Mouse (Mus musculus) megakaryocyte progenitor cell, adult 5-6 weeks (primary cell): ENCODE measurements around the gene Aatf. TPM values are rescaled to one million over a fixed set of nuclear protein-coding genes. Genes with fewer than 3 reads are reported as not detected.
"Not testable (repeated sequence)": the region's sequence is repeated elsewhere in the genome, so short reads cannot be mapped to it uniquely, and the experiment has no call there.

ENCODE experiments used
- ATAC-seq: replicated peaks from 2 replicates; pipeline ENCODE4 v1.8.0; 2016; ENCODE audit warnings: mild to moderate bottlenecking, moderate TSS enrichment, inconsistent platforms; ENCODE audit not compliant: poor library complexity
- total RNA-seq, 2 experiments: library from RNA; stranded (forward) in 1 of 2; stranded (reverse) in 1 of 2; fragments of 157-497, 149-512 nt in 1 of 2; fragments of 200-1000 nt in 1 of 2; gene quantifications; 2 replicates each; pipeline versions ENCODE4 v1.2.3 to v1.2.4; 2015 to 2017

The Aatf gene
- total RNA-seq, 2 experiments from 2014 or later, result 60.5 to 98.8 TPM

- ATAC-seq, result no peak
Observed at GRCm38 (mm10) chr11:84442554-84443331, 70.6 kb downstream of the Aatf start.

GRCm38 (mm10) chr11:84440402-84440801 lies 72.9 kb downstream of the Aatf start:
- no peak for ATAC-seq

GRCm38 (mm10) chr11:84434879-84435278 lies 78.4 kb downstream of the Aatf start:
- no peak for ATAC-seq

- ATAC-seq, result no peak
Observed at GRCm38 (mm10) chr11:84430336-84430735, 83.0 kb downstream of the Aatf start.

DNA sequence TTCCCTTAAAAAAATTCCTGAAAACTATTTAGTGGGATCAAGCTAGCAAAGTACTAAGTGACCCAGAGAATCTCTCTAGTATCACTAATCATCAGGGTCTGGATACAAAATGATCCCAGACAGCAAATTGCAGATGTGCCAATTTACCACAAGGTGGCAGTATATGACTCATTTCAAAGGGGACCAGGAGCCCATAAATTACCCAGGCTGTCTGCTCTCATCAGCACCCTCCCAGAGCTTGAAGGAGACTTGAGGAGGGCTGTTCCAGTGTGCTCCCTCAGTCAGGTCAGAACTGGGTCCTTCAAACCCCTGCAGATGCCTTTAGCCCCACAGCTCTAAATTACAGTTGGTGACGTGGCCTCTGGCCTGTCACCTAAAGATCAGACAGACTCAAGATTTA lies 83.7 kb downstream of the Aatf start:
- peak; percentile 69 for ATAC-seq

DNA sequence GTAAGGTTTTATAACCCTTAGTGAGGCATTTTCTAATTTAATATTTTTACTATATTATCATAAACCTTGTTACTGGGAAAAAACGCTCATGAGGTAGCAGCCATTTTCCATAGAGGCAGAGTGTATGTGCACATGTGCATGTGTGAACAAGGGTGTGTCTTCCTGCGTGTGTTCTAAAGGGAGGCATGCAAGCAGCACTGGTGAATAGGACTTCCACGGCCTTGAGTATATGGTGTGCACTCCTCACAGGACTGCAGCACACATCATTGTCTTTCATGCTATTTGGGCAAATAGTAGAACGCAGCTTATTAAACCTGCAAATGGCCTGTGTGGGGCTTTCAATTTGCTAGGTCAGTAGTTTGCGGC lies 86.7 kb downstream of the Aatf start:
- no peak for ATAC-seq

DNA sequence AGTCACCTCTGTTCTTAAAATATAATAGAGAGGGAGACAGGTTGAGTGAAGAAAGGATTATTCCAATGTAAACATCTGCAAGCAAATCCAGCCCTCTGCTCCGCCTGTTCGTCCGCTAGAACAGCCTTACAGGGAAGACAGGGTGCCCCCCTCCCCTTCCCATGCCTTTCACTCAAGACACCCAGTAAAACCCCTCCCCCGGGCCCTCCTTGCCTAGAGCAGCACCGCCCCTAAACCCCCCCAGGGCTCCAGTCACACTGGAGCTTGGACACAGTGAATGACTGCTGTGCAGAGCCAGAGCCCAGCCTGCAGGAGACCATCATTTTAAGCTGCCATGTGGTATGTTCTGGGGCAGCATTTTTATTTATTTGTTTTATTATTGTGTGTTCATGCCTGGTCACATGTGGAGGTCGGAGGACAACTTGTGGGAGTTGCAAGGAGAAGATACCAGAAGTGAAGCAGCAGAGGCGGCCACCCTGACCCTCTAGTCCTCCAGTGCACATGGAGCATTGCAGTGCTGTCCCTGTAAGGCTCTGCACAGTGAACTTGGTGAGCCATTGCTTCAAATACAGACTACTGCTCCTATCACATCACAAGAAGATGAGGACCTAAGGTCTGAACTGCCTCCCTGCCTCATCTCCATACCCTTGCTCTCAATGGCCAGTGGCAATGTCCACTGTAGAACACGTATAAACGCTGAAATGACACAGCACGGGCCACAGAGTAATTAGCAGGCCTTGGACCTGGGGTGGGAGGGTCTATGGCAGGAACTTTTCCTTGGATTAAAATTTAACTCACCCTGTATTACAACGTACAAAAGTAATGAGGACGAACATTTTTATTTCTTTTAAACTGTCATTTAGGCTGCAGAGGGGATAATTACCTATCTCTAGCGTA lies 87.3 kb downstream of the Aatf start:
- ATAC-seq, result no peak

GRCm38 (mm10) chr11:84420779-84421178 lies 92.5 kb downstream of the Aatf start:
- no peak for ATAC-seq

DNA sequence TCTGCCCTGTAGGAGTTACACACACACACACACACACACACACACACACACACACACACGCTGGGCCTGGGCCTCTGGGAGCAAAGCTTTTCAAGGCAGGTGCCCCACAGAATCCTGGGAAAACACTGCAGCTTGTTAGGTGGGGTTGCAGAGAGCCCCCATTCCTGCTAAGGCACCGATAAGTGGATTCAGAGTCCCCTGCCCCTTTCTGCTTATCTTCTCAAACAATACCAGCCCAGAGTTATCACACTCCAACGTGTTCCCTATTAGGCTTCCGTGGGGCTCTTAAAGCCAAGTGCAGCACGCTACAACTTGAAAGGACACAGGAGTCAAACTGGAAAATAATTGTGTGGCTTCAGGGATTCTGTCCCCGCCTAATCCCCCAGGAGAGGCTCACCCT lies 100.2 kb downstream of the Aatf start:
- peak; percentile 46 for ATAC-seq

DNA sequence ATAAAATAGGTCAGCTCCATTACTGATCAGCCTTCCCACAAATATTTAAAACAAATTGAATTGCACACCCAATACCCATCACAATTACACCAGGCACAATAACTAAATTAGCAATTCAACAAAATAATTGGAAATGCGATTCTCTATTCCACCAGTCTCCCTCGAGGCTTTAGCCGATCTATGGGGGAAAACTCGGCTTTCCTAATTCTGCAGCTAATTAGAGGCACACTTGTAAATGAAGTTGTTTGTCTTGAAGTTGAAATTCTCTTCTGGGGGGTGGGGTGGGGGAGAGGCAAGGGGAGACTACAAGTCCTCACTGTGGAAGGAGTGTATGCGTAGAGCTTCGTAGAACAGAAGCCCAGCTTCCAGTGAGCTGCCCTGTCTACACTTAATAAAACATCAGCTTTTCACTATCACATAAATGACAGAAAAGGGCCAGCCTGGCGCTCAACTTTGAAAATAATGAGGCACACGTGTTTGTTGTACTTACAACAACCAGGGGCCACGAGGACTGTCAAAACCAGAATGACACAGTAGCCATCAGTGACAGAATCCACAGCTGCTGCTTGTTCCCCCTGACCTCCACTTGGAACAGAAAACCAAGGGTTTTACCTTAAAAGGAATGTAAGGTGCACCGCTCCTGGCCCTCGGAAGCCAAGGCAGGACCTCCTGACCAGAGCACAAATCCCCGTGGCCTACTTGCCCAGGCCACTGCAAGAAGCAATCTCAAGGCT lies 101.0 kb downstream of the Aatf start:
- no peak for ATAC-seq

- ATAC-seq, result no peak
Observed at GRCm38 (mm10) chr11:84411642-84412018, 101.7 kb downstream of the Aatf start.

- ATAC-seq, result no peak
Observed at GRCm38 (mm10) chr11:84410879-84411641, 102.3 kb downstream of the Aatf start.

DNA sequence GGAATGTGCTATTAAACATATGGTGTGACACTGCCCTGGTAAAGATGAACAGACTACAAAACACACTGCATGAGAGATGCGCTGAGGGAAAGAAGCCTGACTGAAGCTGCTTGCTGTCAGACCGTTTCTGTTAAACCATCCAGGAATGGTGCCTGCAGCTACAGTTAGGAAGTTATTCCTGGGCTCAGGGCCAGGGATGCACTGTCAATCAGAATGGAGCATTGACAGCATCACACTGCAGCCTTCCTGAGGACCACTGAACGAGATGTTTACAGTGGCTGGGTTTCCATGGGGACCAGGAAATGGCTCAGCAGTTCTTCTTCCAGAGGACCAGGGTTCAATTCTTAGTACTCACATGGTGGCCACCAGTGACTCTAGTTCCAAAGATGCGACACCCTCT lies 102.9 kb downstream of the Aatf start:
- ATAC-seq, result no peak

DNA sequence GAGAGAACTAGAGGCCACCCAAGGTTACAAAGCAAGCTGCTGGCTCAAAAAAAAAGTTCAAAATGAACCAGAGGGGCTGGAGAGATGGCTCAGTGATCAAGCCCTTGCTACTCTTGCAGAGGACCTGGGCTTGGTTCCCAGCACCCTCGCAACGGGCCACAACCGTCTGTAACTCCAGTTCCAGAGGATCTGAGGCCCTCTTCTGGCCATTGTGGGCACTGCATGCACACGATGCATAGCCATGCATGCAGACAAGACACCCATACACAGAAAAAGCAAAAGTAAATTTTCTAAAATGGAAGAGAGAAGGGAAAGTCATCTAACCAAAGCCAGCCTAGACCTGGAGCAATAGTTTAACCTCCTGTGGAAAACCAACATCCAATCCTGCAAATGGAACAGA lies 106.6 kb downstream of the Aatf start:
- ATAC-seq, result no peak

GRCm38 (mm10) chr11:84395010-84395409 lies 118.3 kb downstream of the Aatf start:
- ATAC-seq, result no peak

DNA sequence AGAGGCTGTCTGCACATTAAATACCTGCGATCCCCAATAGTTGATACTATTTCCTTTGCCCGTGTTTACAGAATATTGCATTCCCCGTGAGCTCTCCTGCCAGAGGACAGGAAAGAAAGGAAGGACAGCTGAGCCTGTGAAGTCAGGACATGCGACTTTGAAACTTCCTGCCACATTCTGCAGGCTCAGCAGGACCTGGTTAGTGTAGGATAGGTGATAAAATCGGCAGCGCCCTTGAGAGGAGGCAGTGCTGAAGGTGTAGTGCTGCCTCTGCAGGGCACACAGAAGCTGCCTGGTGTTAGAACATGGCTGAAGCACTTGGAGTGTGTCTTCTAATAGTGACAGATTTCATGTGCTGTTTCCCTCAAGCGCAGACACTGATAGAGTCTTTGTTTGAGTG lies 119.8 kb downstream of the Aatf start:
- ATAC-seq, result no peak

DNA sequence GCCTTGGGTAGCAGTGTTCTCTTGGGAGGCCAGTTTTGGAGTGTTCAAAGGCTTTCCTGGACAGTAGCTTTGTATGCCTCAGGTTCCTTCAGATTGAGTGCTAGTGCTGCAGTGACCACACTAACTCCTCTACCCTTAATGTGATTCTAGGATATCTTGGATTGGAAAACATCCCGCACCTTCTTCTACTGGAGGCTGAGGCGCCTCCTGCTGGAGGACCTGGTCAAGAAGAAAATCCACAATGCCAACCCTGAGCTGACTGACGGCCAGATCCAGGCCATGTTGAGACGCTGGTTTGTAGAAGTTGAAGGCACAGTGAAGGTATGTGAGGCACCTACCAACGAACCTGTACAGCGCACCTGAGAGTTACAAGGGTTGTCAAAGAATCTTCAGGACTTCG lies 121.3 kb downstream of the Aatf start:
- ATAC-seq, result not testable (repeated sequence)

DNA sequence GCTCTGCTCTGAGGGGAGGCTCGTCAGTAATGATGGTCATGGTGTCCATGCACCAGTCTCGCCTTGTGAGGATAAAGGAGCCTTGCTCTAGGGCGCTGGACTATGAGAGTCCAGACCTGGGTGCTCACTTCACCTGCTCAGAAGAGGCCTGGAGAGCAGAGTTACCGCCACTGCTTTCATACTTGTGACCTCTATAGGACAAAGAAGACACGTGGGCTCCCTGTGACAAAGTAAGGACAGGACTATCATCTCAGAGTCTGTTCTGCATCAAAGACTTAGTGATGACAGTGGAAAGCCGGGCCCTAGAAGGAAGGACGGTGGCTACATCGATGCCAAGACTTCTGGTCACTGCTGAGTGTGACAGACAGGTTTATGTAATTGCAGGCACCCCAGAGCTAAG lies 122.2 kb downstream of the Aatf start:
- no peak for ATAC-seq

- no peak for ATAC-seq
Observed at GRCm38 (mm10) chr11:84389332-84389731, 124.0 kb downstream of the Aatf start.

DNA sequence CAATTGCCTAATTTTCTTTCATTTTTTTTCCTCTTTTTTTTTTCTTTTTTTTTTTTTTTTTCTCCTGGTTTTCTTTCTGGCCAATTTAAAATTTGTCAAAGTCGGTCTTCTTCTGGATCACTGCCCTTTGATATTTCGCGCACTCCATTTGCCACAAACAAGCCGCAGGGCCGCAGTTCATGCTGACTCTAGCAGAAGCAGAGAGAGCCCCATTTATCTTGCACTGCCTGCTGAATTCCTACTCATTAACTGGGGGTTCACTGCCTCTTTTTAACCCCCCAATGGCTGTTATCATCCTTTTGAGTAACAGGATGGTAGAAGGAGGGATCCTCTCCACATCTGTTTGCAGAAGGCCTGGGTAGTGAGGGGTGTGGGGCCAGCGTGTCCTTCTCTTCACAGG lies 129.4 kb downstream of the Aatf start:
- ATAC-seq, result no peak

- ATAC-seq, result no peak
Observed at GRCm38 (mm10) chr11:84382450-84382849, 130.9 kb downstream of the Aatf start.
